Mouse (Mus musculus): ENCODE data around the gene Scyl2.

Scyl2 gene

DNA sequence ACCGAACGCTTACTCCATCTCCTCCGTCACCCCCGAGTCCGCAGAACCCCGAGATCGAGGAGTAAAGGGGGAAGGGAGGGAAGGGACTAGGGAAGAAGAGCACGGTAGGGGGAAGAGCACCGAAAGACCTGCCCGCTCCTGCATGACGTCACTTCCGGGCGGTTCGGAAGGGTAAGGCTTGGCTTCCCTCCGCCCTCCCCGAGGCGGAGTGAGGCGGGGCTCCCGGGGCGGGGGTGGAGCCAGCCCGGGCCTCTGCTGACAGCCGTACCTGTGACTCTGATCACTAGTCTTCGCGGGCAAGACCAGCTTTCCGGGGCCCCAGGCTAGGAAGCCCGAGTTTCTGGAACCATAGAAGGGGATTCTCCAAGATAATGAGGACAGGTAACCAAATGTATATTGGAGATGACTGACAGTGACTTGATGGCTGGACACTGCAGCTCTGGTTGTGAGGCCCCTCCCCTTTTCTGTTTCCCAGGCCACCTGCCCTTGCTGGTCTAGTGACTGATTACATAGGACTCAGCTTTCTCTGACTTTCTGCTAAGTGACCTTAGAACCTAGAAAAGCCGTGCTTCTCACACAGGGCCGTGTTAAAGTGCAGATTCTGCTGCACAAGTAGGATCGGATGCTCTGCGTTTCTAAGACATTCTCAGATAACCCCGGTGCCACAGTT is at the start of gene Scyl2:
Scyl2 (minus strand) TSS at position 147 of the 670 bp plus-strand sequence.
- peak; percentile 98 for DNase-seq

DNA sequence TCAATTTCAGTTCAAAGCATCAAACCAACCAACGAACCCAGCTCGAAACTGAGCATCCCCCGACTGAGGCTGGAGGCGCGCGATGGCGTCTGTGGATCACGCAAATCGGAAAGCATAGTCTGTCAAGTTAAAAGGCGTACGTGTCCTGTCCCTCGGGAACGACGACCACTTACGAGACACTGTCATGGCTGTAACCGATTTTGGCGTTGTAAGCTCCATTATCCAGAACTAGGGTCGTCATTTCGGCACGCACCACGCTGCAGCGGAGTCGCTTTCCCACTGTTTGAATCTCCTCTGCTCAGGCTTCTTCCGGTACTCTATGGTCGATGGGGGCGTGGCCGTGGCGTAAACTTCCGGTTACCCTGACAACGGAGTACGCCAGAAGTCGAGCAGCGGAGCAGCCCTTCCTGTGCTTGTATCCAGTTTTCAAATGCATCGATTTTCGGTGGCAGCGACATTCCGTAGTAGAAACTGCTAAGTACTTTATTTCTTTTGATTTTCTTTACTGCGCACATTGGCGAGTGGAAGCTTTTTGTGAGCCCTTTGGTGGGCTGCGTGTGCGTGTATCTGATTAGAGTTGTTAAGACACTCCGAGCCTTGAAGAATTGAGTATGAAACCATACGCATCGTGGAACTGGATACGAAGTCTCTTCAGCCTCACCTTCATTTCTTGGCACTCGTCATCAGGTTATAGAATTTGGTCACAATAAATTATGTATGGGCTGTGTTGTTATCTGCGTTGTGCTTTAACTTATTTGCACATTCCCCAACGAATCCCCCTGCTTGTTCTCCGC is 46.1 kb upstream of the Scyl2 start, which contains the start of gene Actr6:
Actr6 (minus strand) TSS at position 295 of the 794 bp plus-strand sequence.
- DNase-seq = peak; percentile 93 to 95

DNA sequence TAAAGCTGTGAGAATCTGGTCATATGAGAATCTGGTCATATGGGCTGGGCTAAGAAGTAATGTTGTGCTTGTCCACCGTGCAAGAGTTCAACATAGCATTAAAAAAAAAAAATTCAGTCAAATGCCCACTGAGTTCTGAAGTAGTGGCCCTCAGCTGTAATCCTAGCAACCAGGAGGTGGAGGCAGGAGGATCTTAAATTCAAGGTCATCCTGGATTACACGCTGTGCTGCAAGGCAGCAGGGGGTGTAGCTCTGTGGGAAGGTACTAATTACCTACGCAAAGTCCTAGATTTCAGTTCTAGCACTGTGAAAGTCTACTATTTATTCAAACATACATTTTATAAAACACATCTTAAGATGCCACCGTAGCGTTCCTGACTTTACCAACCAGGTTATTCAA is 45.3 kb upstream of the Scyl2 start:
- DNase-seq = no peak

- no peak for DNase-seq
Measured at GRCm38 (mm10) chr10:89730386-89730785, 44.3 kb upstream of the Scyl2 start.

- no peak for DNase-seq
Measured at GRCm38 (mm10) chr10:89722247-89723195, 36.4 kb upstream of the Scyl2 start.

GRCm38 (mm10) chr10:89720796-89721195 is 34.7 kb upstream of the Scyl2 start:
- DNase-seq = no peak

- no peak for DNase-seq
Measured at GRCm38 (mm10) chr10:89720252-89720651, 34.2 kb upstream of the Scyl2 start.

GRCm38 (mm10) chr10:89714910-89715309 is 28.8 kb upstream of the Scyl2 start:
- no peak for DNase-seq

DNA sequence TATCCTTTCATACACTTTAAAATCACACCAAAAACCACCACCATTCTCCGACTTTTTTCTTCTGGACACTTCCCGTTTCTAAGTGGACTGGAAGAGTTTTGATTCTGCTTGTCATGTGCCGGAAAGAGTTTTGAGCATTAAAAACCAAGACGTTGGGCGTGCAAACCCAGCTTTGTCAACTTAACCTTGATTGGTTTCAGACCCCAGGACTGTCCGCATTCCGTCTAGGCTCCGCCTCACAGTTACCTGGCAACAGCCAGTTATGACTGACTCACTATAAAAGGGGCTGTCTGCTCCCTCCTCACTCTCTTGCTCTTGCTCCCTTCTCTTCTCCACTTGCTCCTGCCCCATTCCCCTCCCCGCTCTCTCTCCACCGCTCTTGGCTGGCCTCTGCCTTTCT is 22.6 kb upstream of the Scyl2 start:
- DNase-seq = no peak

DNA sequence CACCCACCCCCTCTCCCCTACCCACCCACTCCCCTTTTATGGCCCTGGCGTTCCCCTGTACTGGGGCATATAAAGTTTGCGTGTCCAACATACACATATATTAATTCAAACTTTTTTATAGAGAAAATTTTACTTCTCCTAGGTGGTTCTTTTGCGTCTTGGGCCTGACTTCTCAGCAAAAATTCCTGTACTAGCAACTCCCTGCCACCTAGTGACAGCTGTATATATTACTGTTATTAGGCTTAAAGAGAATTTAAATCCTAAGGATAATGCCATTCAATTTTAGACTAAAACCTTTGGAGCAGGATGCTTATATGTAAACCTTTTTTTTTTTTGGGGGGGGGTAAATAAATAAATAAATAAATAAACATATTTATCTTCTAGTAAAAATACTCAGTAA is 21.3 kb upstream of the Scyl2 start:
- no peak for DNase-seq

GRCm38 (mm10) chr10:89703042-89703441 is 17.0 kb upstream of the Scyl2 start:
- DNase-seq = no peak

DNA sequence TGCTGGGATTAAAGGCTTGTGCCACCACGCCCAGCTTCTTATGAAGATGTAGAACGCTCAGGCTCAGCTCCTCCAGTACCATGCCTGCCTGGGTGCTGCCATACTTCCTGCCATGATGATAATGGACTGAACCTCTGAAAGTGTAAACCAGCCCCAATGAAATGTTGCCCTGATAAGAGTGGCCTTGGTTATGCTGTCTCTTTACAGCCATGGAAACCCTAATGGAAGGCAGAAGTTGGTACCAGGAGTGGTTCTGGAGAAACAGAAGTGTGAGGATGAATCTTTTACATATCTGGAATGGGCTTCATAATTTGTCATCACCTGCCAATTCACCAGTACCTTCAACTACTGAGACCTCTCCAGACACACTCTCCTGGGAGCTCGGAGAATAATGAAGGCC is 11.9 kb upstream of the Scyl2 start:
- no peak for DNase-seq

GRCm38 (mm10) chr10:89696270-89696669 is 10.2 kb upstream of the Scyl2 start:
- peak in 1 of 2 experiments; percentile 10 for DNase-seq

DNA sequence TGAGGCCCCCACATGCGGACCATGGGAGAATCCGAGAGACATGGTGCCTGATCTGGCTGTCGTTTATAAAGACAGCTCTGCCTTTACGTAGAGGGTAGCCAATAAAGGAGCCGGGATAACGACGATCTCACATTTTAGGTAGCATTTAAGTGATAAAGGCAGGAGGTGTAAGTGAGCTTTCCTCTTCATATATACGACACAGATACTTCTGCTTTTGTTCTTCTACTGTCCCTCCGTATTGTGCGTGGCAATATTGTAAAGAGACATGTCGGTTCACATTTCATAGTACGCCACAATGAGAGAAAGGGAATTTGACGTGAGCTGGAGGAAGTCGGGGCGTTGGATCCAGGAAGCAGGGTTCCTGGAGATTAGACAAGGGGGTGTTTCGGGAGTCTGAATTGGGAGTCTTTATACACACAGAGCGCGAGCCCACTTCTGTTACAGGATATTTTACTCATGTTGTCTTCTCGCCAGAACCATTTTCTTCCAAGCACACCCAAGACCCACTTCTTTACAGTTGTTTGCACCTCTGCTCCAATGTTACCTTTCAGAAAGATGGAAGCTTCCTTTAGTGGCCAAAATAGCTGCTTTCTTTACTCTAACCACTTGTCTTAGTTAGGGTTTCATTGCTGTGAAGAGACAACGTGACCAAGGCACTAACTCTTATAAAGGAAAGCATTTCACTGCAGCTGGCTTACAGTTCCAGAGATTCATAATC is 9.3 kb upstream of the Scyl2 start:
- DNase-seq = no peak

- DNase-seq = no peak
Measured at GRCm38 (mm10) chr10:89690021-89690420, 3.9 kb upstream of the Scyl2 start.

GRCm38 (mm10) chr10:89687455-89687854 is 1.4 kb upstream of the Scyl2 start:
- no peak for DNase-seq

GRCm38 (mm10) chr10:89685391-89686138 is 520 bp downstream of the Scyl2 start:
- no peak for DNase-seq

DNA sequence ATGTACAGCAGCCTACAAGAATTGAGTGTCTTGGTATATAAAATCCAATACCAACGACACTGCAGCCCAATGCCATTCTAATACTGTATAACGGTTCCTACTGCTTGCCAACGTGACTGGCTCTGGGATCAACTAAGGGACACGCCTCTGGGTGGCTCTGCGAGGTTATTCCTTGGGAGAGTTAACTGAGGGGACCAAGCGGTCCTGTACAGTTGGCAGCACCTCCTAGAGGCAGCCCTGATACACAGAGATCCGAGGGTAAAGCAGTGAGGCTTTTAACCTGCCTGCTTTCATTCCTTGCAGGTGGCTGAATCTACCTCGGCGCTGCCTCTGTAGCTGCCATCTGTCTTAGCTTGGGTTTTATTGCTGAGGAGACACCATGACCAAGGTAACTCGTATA is 3.1 kb downstream of the Scyl2 start:
- no peak for DNase-seq

- no peak for DNase-seq
Measured at GRCm38 (mm10) chr10:89682157-89682556, 3.9 kb downstream of the Scyl2 start.

- no peak for DNase-seq
Measured at GRCm38 (mm10) chr10:89681706-89682105, 4.4 kb downstream of the Scyl2 start.

DNA sequence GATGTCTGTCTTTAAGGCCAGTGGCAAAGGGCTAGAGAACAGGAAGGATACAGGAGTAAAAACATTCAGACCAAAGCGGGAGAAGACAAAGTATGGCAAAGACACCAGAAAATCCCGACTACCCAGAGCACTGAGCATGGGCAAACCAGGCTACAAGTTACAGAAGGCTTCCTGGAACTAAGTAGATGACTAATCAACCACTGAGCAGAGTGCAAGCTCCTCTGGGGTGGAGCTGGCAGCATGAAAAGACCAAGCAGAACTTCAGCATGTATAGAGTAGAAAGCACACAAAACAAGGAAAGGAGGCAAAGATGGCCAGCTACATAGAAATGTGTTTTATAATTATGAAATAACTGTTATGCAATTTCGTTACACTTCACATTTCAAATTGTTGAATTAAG is 5.6 kb downstream of the Scyl2 start:
- no peak for DNase-seq

GRCm38 (mm10) chr10:89679448-89679847 is 6.6 kb downstream of the Scyl2 start:
- no peak for DNase-seq
